Mouse (Mus musculus): ENCODE results near the gene St14. TPM values are rescaled to one million over a fixed set of nuclear protein-coding genes. Genes with fewer than 3 reads are reported as not detected.
"Not testable (repeated sequence)": the region's sequence is repeated elsewhere in the genome, so short reads cannot be mapped to it uniquely, and the experiment has no call there.

Gene St14
- 1 to 10 TPM; 3.9 to 7.7 TPM for polyA plus RNA-seq (2017; shearing (Covaris generic))

GRCm38 (mm10) chr9:31131205-31131968 lies at the start of gene St14:
TSS of gene St14 (minus strand) at chr9:31131853.
- ATAC-seq = peak; percentile 40

GRCm38 (mm10) chr9:31177692-31178091 lies 46.0 kb upstream of the St14 start:
- ATAC-seq = no peak

- ATAC-seq = no peak
Observed at GRCm38 (mm10) chr9:31176379-31177130, 44.9 kb upstream of the St14 start.

GRCm38 (mm10) chr9:31175978-31176377 lies 44.3 kb upstream of the St14 start:
- no peak for ATAC-seq

- ATAC-seq = no peak
Observed at GRCm38 (mm10) chr9:31175346-31175745, 43.7 kb upstream of the St14 start.

- no peak for ATAC-seq
Observed at GRCm38 (mm10) chr9:31168356-31169093, 36.9 kb upstream of the St14 start.

GRCm38 (mm10) chr9:31167305-31167704 lies 35.7 kb upstream of the St14 start:
- no peak for ATAC-seq

- not testable (repeated sequence) for ATAC-seq
Observed at GRCm38 (mm10) chr9:31165505-31165904, 33.9 kb upstream of the St14 start.

GRCm38 (mm10) chr9:31163327-31163726 lies 31.7 kb upstream of the St14 start:
- ATAC-seq = no peak

GRCm38 (mm10) chr9:31162911-31163310 lies 31.3 kb upstream of the St14 start:
- no peak for ATAC-seq

GRCm38 (mm10) chr9:31159910-31160309 lies 28.3 kb upstream of the St14 start:
- no peak for ATAC-seq

- ATAC-seq = no peak
Observed at GRCm38 (mm10) chr9:31156594-31156993, 24.9 kb upstream of the St14 start.

GRCm38 (mm10) chr9:31151050-31151449 lies 19.4 kb upstream of the St14 start:
- peak; percentile 52 for ATAC-seq

- no peak for ATAC-seq
Observed at GRCm38 (mm10) chr9:31148135-31148534, 16.5 kb upstream of the St14 start.

GRCm38 (mm10) chr9:31145272-31145925 lies 13.7 kb upstream of the St14 start:
- no peak for ATAC-seq

GRCm38 (mm10) chr9:31142924-31143323 lies 11.3 kb upstream of the St14 start:
- ATAC-seq = no peak

GRCm38 (mm10) chr9:31133131-31133530 lies 1.5 kb upstream of the St14 start:
- ATAC-seq = no peak

- ATAC-seq = peak; percentile 12
Observed at GRCm38 (mm10) chr9:31130357-31131204, 1.1 kb downstream of the St14 start.

GRCm38 (mm10) chr9:31129956-31130355 lies 1.7 kb downstream of the St14 start:
- ATAC-seq = peak; percentile 64

GRCm38 (mm10) chr9:31127876-31128465 lies 3.7 kb downstream of the St14 start:
- ATAC-seq = no peak

- no peak for ATAC-seq
Observed at GRCm38 (mm10) chr9:31126079-31126478, 5.6 kb downstream of the St14 start.
